ENCODE assay signal across 8 mouse cellular contexts in genomic region chr4:132268871-132269739, GRCm38 (mm10). TPM values are rescaled to one million over a fixed set of nuclear protein-coding genes. Genes with fewer than 3 reads are reported as not detected.
DNase-seq lines count a peak whose midpoint lies in the region; ATAC-seq and TF ChIP-seq lines count a peak whose summit lies in the region.

No protein-coding gene starts in this region.

- no peak for ATAC-seq in heart, embryonic 16.5 days (replicated peaks; ENCODE audit: extremely low read depth, insufficient read depth, low FRiP score)
- ATAC-seq in forebrain, embryonic 13.5 days: no peak; the same call in 1 of the 2 replicates
- ATAC-seq in liver, postnatal 0 days: no peak
- ATAC-seq in activated CD4-positive, CD25-positive, alpha-beta regulatory T cell, adult 4 months: no peak

- no peaks in the 10 kb centered on the region for H3K36me3 ChIP-seq in heart, embryonic 16.5 days (ENCODE audit: control insufficient read depth, insufficient read depth)
- H3K36me3 ChIP-seq in heart, embryonic 10.5 days: no peaks in the 10 kb centered on the region
- no peaks in the 10 kb centered on the region for H3K36me3 ChIP-seq in forebrain, embryonic 13.5 days (ENCODE audit: poor library complexity, severe bottlenecking)
- H3K36me3 ChIP-seq in liver, postnatal 0 days (replicated peaks; ENCODE audit: insufficient read depth, low read length): no peaks in the 10 kb centered on the region

- peak overlapping the region; percentile 93 for H3K27ac ChIP-seq in heart, embryonic 16.5 days (ENCODE audit: low read length)
- H3K27ac ChIP-seq in heart, embryonic 10.5 days: no peak overlapping the region
- peak overlapping the region; percentile 91 for H3K27ac ChIP-seq in forebrain, embryonic 13.5 days
- peak overlapping the region; percentile 90 for H3K27ac ChIP-seq in liver, postnatal 0 days (ENCODE audit: low read depth)

- no peak overlapping the region for H3K4me2 ChIP-seq in heart, embryonic 16.5 days (ENCODE audit: low read depth, low read length)
- H3K4me2 ChIP-seq in forebrain, embryonic 13.5 days: peak overlapping the region; percentile 53; the same call in 1 of the 2 replicates
- H3K4me2 ChIP-seq in liver, postnatal 0 days (ENCODE audit: low read depth, low read length): no peak overlapping the region

- no peak overlapping the region for H3K9ac ChIP-seq in heart, embryonic 16.5 days (ENCODE audit: low read length)
- no peak overlapping the region for H3K9ac ChIP-seq in forebrain, embryonic 13.5 days
- H3K9ac ChIP-seq in liver, postnatal 0 days (replicated peaks): no peak overlapping the region; the same call in 1 of the 2 replicates

- TF ChIP-seq CTCF in liver, postnatal 0 days (IDR thresholded peaks at IDR 0.05; ENCODE audit: low read depth): peak; percentile 67

- H3K27me3 ChIP-seq in heart, embryonic 16.5 days (ENCODE audit: control insufficient read depth, insufficient read depth, low read length): no peaks in the 10 kb centered on the region
- H3K27me3 ChIP-seq in heart, embryonic 10.5 days (ENCODE audit: insufficient read depth, poor library complexity, severe bottlenecking): no peaks in the 10 kb centered on the region
- H3K27me3 ChIP-seq in forebrain, embryonic 13.5 days: no peaks in the 10 kb centered on the region
- H3K27me3 ChIP-seq in liver, postnatal 0 days (ENCODE audit: insufficient read depth, low read length): no peaks in the 10 kb centered on the region

- 12% methylated on average over 6 of the region's 6 CpGs for WGBS in heart, embryonic 16.5 days
- WGBS in heart, embryonic 10.5 days: 17% methylated on average over 6 of the region's 6 CpGs
- WGBS in forebrain, embryonic 13.5 days: 12% methylated on average over 6 of the region's 6 CpGs
- WGBS in liver, postnatal 0 days (ENCODE audit: insufficient replicate concordance): 8% methylated on average over 6 of the region's 6 CpGs

- H3K9me3 ChIP-seq in heart, embryonic 16.5 days (replicated peaks; ENCODE audit: control insufficient read depth, low read length): no peaks in the 10 kb centered on the region
- H3K9me3 ChIP-seq in heart, embryonic 10.5 days: no peaks in the 10 kb centered on the region
- H3K9me3 ChIP-seq in forebrain, embryonic 13.5 days (replicated peaks): no peaks in the 10 kb centered on the region
- H3K9me3 ChIP-seq in liver, postnatal 0 days (ENCODE audit: low read length): no peaks in the 10 kb centered on the region

- H3K4me3 ChIP-seq in heart, embryonic 16.5 days (ENCODE audit: low read length): no peak overlapping the region
- no peak overlapping the region for H3K4me3 ChIP-seq in heart, embryonic 10.5 days
- no peak overlapping the region for H3K4me3 ChIP-seq in forebrain, embryonic 13.5 days
- H3K4me3 ChIP-seq in liver, postnatal 0 days (ENCODE audit: low read depth, low read length): no peak overlapping the region

- no peak for DNase-seq in heart, embryonic 10.5 days (ENCODE audit: low spot score)
- peak; percentile 62 for DNase-seq in ES-CJ7 (ENCODE audit: low read depth, low spot score)
- no peak for DNase-seq in liver, postnatal 0 days
- no peak for DNase-seq in gastrocnemius, adult 18-20 months (ENCODE audit: low spot score)
- DNase-seq in layer of hippocampus, adult 9-10 months (ENCODE audit: low spot score): no peak

- TF ChIP-seq EP300 in liver, postnatal 0 days (IDR thresholded peaks at IDR 0.05; ENCODE audit: low read depth): no peak

- H3K4me1 ChIP-seq in heart, embryonic 16.5 days (ENCODE audit: control insufficient read depth, insufficient read depth, low read length): peaks cover 6% of the 10 kb centered on the region
- H3K4me1 ChIP-seq in heart, embryonic 10.5 days: peaks cover 10% of the 10 kb centered on the region; the same call in 1 of the 2 replicates
- peaks cover 14% of the 10 kb centered on the region for H3K4me1 ChIP-seq in forebrain, embryonic 13.5 days
- peaks cover 16% of the 10 kb centered on the region for H3K4me1 ChIP-seq in liver, postnatal 0 days (ENCODE audit: insufficient read depth)

RNA-seq across cellular contexts. Expression of gene Taf12, which starts 5.1 kb away (rescaled TPM):
- polyA plus RNA-seq in heart, embryonic 16.5 days (2015; fragmentation: Nextera tagmentation; extraction: Ambion mirVana): 30.0 and 35.3 TPM in 2 replicates
- 42.4 and 52.5 TPM in 2 replicates for polyA plus RNA-seq in heart, embryonic 10.5 days (2016; fragmentation: Nextera tagmentation; extraction: Ambion mirVana)
- 51.5 and 56.1 TPM in 2 replicates for polyA plus RNA-seq in forebrain, embryonic 13.5 days (2015; fragmentation: Nextera tagmentation; extraction: Ambion mirVana)
- polyA plus RNA-seq in liver, postnatal 0 days (2015; fragmentation: Nextera tagmentation; extraction: Ambion mirVana): 27.8 and 28.2 TPM in 2 replicates
- 10 to 100 TPM; 74.6 to 89.5 TPM for polyA plus RNA-seq in activated CD4-positive, CD25-positive, alpha-beta regulatory T cell, adult 4 months (2017; shearing (Covaris generic))
- 10 to 100 TPM; 34.4 to 37.3 TPM for total RNA-seq in gastrocnemius, adult 18-20 months (2021)

RNA-seq across cellular contexts. Expression of gene Gmeb1, which starts 7.7 kb away (rescaled TPM):
- 26.8 TPM in 2 replicates for polyA plus RNA-seq in heart, embryonic 16.5 days (2015; fragmentation: Nextera tagmentation; extraction: Ambion mirVana)
- polyA plus RNA-seq in heart, embryonic 10.5 days (2016; fragmentation: Nextera tagmentation; extraction: Ambion mirVana): 32.5 and 37.6 TPM in 2 replicates
- 50.0 and 55.3 TPM in 2 replicates for polyA plus RNA-seq in forebrain, embryonic 13.5 days (2015; fragmentation: Nextera tagmentation; extraction: Ambion mirVana)
- polyA plus RNA-seq in liver, postnatal 0 days (2015; fragmentation: Nextera tagmentation; extraction: Ambion mirVana): 6.9 and 8.9 TPM in 2 replicates
- polyA plus RNA-seq in activated CD4-positive, CD25-positive, alpha-beta regulatory T cell, adult 4 months (2017; shearing (Covaris generic)): 10 to 100 TPM; 13.8 to 13.9 TPM
- 1 to 10 TPM; 6.7 to 8.0 TPM for total RNA-seq in gastrocnemius, adult 18-20 months (2021)

RNA-seq across cellular contexts. Expression of gene Rab42, which starts 34.1 kb away (rescaled TPM):
- 2.1 and 2.6 TPM in 2 replicates for polyA plus RNA-seq in heart, embryonic 16.5 days (2015; fragmentation: Nextera tagmentation; extraction: Ambion mirVana)
- 1.1 and 1.9 TPM in 2 replicates for polyA plus RNA-seq in heart, embryonic 10.5 days (2016; fragmentation: Nextera tagmentation; extraction: Ambion mirVana)
- polyA plus RNA-seq in forebrain, embryonic 13.5 days (2015; fragmentation: Nextera tagmentation; extraction: Ambion mirVana): 0.23 and 0.64 TPM in 2 replicates
- polyA plus RNA-seq in liver, postnatal 0 days (2015; fragmentation: Nextera tagmentation; extraction: Ambion mirVana): 0.30 and 0.73 TPM in 2 replicates
- polyA plus RNA-seq in activated CD4-positive, CD25-positive, alpha-beta regulatory T cell, adult 4 months (2017; shearing (Covaris generic)): not detected
- total RNA-seq in gastrocnemius, adult 18-20 months (2021): under 1 TPM in 1 of 2 experiments, not detected in 1; 0.31 TPM

RNA-seq across cellular contexts. Expression of gene Ythdf2, which starts 57.0 kb away (rescaled TPM):
- polyA plus RNA-seq in heart, embryonic 16.5 days (2015; fragmentation: Nextera tagmentation; extraction: Ambion mirVana): 61.6 and 61.7 TPM in 2 replicates
- polyA plus RNA-seq in heart, embryonic 10.5 days (2016; fragmentation: Nextera tagmentation; extraction: Ambion mirVana): 76.0 and 91.6 TPM in 2 replicates
- polyA plus RNA-seq in forebrain, embryonic 13.5 days (2015; fragmentation: Nextera tagmentation; extraction: Ambion mirVana): 154 and 162 TPM in 2 replicates
- polyA plus RNA-seq in liver, postnatal 0 days (2015; fragmentation: Nextera tagmentation; extraction: Ambion mirVana): 26.9 and 27.6 TPM in 2 replicates
- polyA plus RNA-seq in activated CD4-positive, CD25-positive, alpha-beta regulatory T cell, adult 4 months (2017; shearing (Covaris generic)): 100 to 1,000 TPM in 1 of 2 experiments, 10 to 100 TPM in 1; 91.1 to 128 TPM
- 10 to 100 TPM; 29.7 to 29.8 TPM for total RNA-seq in gastrocnemius, adult 18-20 months (2021)
